Mouse (Mus musculus): ENCODE data around the gene Agr2. TPM values are rescaled to one million over a fixed set of nuclear protein-coding genes. Genes with fewer than 3 reads are reported as not detected.

Agr2 gene
- polyA plus RNA-seq, 1 experiment = 0.15 TPM

GRCm38 (mm10) chr12:35983472-35983871 is 9.2 kb upstream of the Agr2 start:
- H3K4me3 ChIP-seq (ENCODE audit: insufficient read depth, low read length) = no peak overlapping the region
- no peak for TF ChIP-seq CTCF (IDR thresholded peaks at IDR 0.05; ENCODE audit: extremely low read depth, insufficient read depth, low read length)
- no peak for TF ChIP-seq POLR2A (IDR thresholded peaks at IDR 0.05; ENCODE audit: extremely low read depth, insufficient read depth, low read length)
- H3K4me1 ChIP-seq (ENCODE audit: control insufficient read depth, insufficient read depth, low read length) = no peaks in the 10 kb centered on the region
- H3K27ac ChIP-seq (ENCODE audit: insufficient read depth, low read length) = no peak overlapping the region

- Histone ChIP-seq H3K4me1 (ENCODE audit: control insufficient read depth, insufficient read depth, low read length) (no peaks in the 10 kb centered on the region), H3K27ac (ENCODE audit: insufficient read depth, low read length) (no peak overlapping the region)
- TF ChIP-seq CTCF (IDR thresholded peaks at IDR 0.05; ENCODE audit: extremely low read depth, insufficient read depth, low read length) = no peak
- TF ChIP-seq POLR2A (IDR thresholded peaks at IDR 0.05; ENCODE audit: extremely low read depth, insufficient read depth, low read length) = no peak
These were observed 8.0 kb upstream of the Agr2 start for GRCm38 (mm10) chr12:35984743-35985142.

GRCm38 (mm10) chr12:35993583-35993982 is 876 bp downstream of the Agr2 start:
- Histone ChIP-seq H3K27ac (ENCODE audit: insufficient read depth, low read length) (no peak overlapping the region), H3K4me3 (ENCODE audit: insufficient read depth, low read length) (no peak overlapping the region), H3K4me1 (ENCODE audit: control insufficient read depth, insufficient read depth, low read length) (peaks cover 2% of the 10 kb centered on the region)
- TF ChIP-seq POLR2A (IDR thresholded peaks at IDR 0.05; ENCODE audit: extremely low read depth, insufficient read depth, low read length) = no peak
- TF ChIP-seq CTCF (IDR thresholded peaks at IDR 0.05; ENCODE audit: extremely low read depth, insufficient read depth, low read length) = no peak

More at GRCm38 (mm10) chr12:35984743-35985142, 8.0 kb upstream of the Agr2 start:
- no peak overlapping the region for H3K4me3 ChIP-seq (ENCODE audit: insufficient read depth, low read length)

- TF ChIP-seq CTCF (IDR thresholded peaks at IDR 0.05; ENCODE audit: extremely low read depth, insufficient read depth, low read length) = no peak
- H3K27ac ChIP-seq (ENCODE audit: insufficient read depth, low read length) = no peak overlapping the region
- H3K4me3 ChIP-seq (ENCODE audit: insufficient read depth, low read length) = no peak overlapping the region
These were observed 1.4 kb downstream of the Agr2 start for GRCm38 (mm10) chr12:35994098-35994497.

GRCm38 (mm10) chr12:35995799-35996198 is 3.1 kb downstream of the Agr2 start:
- peak; percentile 51; the same call in 1 of the 2 replicates for TF ChIP-seq CTCF (IDR thresholded peaks at IDR 0.05; ENCODE audit: extremely low read depth, insufficient read depth, low read length)
- TF ChIP-seq POLR2A (IDR thresholded peaks at IDR 0.05; ENCODE audit: extremely low read depth, insufficient read depth, low read length) = no peak
- Histone ChIP-seq H3K27ac (ENCODE audit: insufficient read depth, low read length) (no peak overlapping the region), H3K4me1 (ENCODE audit: control insufficient read depth, insufficient read depth, low read length) (peaks cover 2% of the 10 kb centered on the region), H3K4me3 (ENCODE audit: insufficient read depth, low read length) (no peak overlapping the region)

More at GRCm38 (mm10) chr12:35994098-35994497, 1.4 kb downstream of the Agr2 start:
- peaks cover 2% of the 10 kb centered on the region for H3K4me1 ChIP-seq (ENCODE audit: control insufficient read depth, insufficient read depth, low read length)

GRCm38 (mm10) chr12:36004714-36005113 is 12.0 kb downstream of the Agr2 start:
- Histone ChIP-seq H3K4me1 (ENCODE audit: control insufficient read depth, insufficient read depth, low read length) (no peaks in the 10 kb centered on the region), H3K27ac (ENCODE audit: insufficient read depth, low read length) (no peak overlapping the region), H3K4me3 (ENCODE audit: insufficient read depth, low read length) (no peak overlapping the region)
- TF ChIP-seq CTCF (IDR thresholded peaks at IDR 0.05; ENCODE audit: extremely low read depth, insufficient read depth, low read length) = no peak
- no peak for TF ChIP-seq POLR2A (IDR thresholded peaks at IDR 0.05; ENCODE audit: extremely low read depth, insufficient read depth, low read length)

GRCm38 (mm10) chr12:36007581-36007980 is 14.9 kb downstream of the Agr2 start:
- Histone ChIP-seq H3K4me1 (ENCODE audit: control insufficient read depth, insufficient read depth, low read length) (no peaks in the 10 kb centered on the region), H3K27ac (ENCODE audit: insufficient read depth, low read length) (no peak overlapping the region), H3K4me3 (ENCODE audit: insufficient read depth, low read length) (no peak overlapping the region)
- no peak for TF ChIP-seq CTCF (IDR thresholded peaks at IDR 0.05; ENCODE audit: extremely low read depth, insufficient read depth, low read length)
- TF ChIP-seq POLR2A (IDR thresholded peaks at IDR 0.05; ENCODE audit: extremely low read depth, insufficient read depth, low read length) = no peak

- no peak overlapping the region for H3K4me3 ChIP-seq (ENCODE audit: insufficient read depth, low read length)
- H3K27ac ChIP-seq (ENCODE audit: insufficient read depth, low read length) = no peak overlapping the region
- no peaks in the 10 kb centered on the region for H3K4me1 ChIP-seq (ENCODE audit: control insufficient read depth, insufficient read depth, low read length)
- TF ChIP-seq POLR2A (IDR thresholded peaks at IDR 0.05; ENCODE audit: extremely low read depth, insufficient read depth, low read length) = no peak
- TF ChIP-seq CTCF (IDR thresholded peaks at IDR 0.05; ENCODE audit: extremely low read depth, insufficient read depth, low read length) = no peak
These were observed 15.8 kb downstream of the Agr2 start for GRCm38 (mm10) chr12:36008364-36009047.

GRCm38 (mm10) chr12:36013216-36013910 is 20.7 kb downstream of the Agr2 start:
- H3K27ac ChIP-seq (ENCODE audit: insufficient read depth, low read length) = no peak overlapping the region
- TF ChIP-seq CTCF (IDR thresholded peaks at IDR 0.05; ENCODE audit: extremely low read depth, insufficient read depth, low read length) = no peak
- no peak for TF ChIP-seq POLR2A (IDR thresholded peaks at IDR 0.05; ENCODE audit: extremely low read depth, insufficient read depth, low read length)

GRCm38 (mm10) chr12:36017791-36018190 is 25.1 kb downstream of the Agr2 start:
- TF ChIP-seq POLR2A (IDR thresholded peaks at IDR 0.05; ENCODE audit: extremely low read depth, insufficient read depth, low read length) = no peak
- peak; percentile 11; the same call in 1 of the 2 replicates for TF ChIP-seq CTCF (IDR thresholded peaks at IDR 0.05; ENCODE audit: extremely low read depth, insufficient read depth, low read length)
- H3K4me1 ChIP-seq (ENCODE audit: control insufficient read depth, insufficient read depth, low read length) = no peaks in the 10 kb centered on the region
- H3K4me3 ChIP-seq (ENCODE audit: insufficient read depth, low read length) = no peak overlapping the region
- H3K27ac ChIP-seq (ENCODE audit: insufficient read depth, low read length) = no peak overlapping the region

More at GRCm38 (mm10) chr12:36013216-36013910, 20.7 kb downstream of the Agr2 start:
- Histone ChIP-seq H3K4me3 (ENCODE audit: insufficient read depth, low read length) (no peak overlapping the region), H3K4me1 (ENCODE audit: control insufficient read depth, insufficient read depth, low read length) (no peaks in the 10 kb centered on the region)

All from cortical plate, adult 2 months (tissue).